Mouse (Mus musculus) CD8-positive naive resting alpha-beta T cell, adult 2 months (primary cell): Measurements from ENCODE around the gene Trdn.

Experiments used
- DNase-seq, 2 experiments: peaks; one replicate each; pipeline ENCODE4 v3.0.0; 2022; ENCODE audit warnings: low read depth in 2 of 2, low spot score in 2 of 2

The Trdn gene

DNA sequence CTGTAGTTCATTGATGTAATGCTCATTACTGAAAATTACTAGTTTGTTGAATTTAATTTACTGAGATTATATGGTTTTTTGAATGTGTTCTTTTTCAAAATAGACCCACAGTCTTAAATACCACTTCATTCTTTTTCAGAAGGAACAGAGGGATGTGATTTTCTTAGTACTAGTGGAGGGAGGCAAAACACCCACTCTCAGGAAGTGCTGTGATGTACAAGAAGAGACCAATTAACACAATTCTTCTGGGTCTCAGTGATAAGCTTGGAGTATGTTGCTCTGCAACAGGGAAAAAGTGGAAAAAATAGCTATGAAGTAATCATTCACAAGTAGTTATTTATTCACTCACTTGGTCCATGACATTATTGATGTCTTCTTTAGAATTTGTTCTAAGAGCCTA, 286.2 kb downstream of the Trdn start:
- DNase-seq, result no peak

GRCm38 (mm10) chr10:33370534-33370933, 290.2 kb downstream of the Trdn start:
- DNase-seq, result no peak

- DNase-seq, result no peak
Measured at GRCm38 (mm10) chr10:33375474-33376029, 295.2 kb downstream of the Trdn start.
